Mouse (Mus musculus) forebrain, embryonic 15.5 days (tissue): ENCODE data around the gene Limk2. TPM values are rescaled to one million over a fixed set of nuclear protein-coding genes. Genes with fewer than 3 reads are reported as not detected.

ENCODE experiments used
- ATAC-seq: fragments of 200-750 bp; cut with Nextera tagmentation; replicated peaks from 2 replicates; pipeline ENCODE4 v1.8.0; 2017; ENCODE audit warnings: mild to moderate bottlenecking, moderate TSS enrichment, moderate library complexity
- H3K27ac ChIP-seq: fragments of 300-500 bp; sonication (generic); replicated peaks from 2 replicates; pipeline ENCODE4 v1.5.1; 2015; ENCODE audit warnings: mild to moderate bottlenecking, inconsistent platforms
- H3K27me3 ChIP-seq: fragments of 300-500 bp; sonication (generic); 2 replicates; pipeline ENCODE4 v1.6.1; 2015; ENCODE audit warnings: inconsistent platforms
- H3K36me3 ChIP-seq: fragments of 300-500 bp; sonication (generic); 2 replicates; pipeline ENCODE4 v1.6.1; 2015; ENCODE audit warnings: mild to moderate bottlenecking, inconsistent platforms
- H3K4me1 ChIP-seq: fragments of 300-500 bp; sonication (generic); 2 replicates; pipeline ENCODE4 v1.6.1; 2015; ENCODE audit warnings: inconsistent platforms
- H3K4me2 ChIP-seq: fragments of 300-500 bp; sonication (generic); replicated peaks from 2 replicates; pipeline ENCODE4 v1.6.1; 2015; ENCODE audit warnings: mild to moderate bottlenecking, inconsistent platforms
- H3K4me3 ChIP-seq: fragments of 300-500 bp; sonication (generic); 2 replicates; pipeline ENCODE4 v1.5.1; 2015; ENCODE audit warnings: mild to moderate bottlenecking, inconsistent platforms
- H3K9ac ChIP-seq: fragments of 300-500 bp; sonication (generic); replicated peaks from 2 replicates; pipeline ENCODE4 v1.6.1; 2015; ENCODE audit warnings: mild to moderate bottlenecking, inconsistent platforms
- H3K9me3 ChIP-seq: fragments of 300-500 bp; sonication (generic); 2 replicates; pipeline ENCODE4 v1.6.1; 2016; ENCODE audit warnings: inconsistent platforms
- WGBS: fragments of 180-500 bp; shearing (Covaris S2); methylation state at CpG from one replicate; pipeline ENCODE4 v1.1.7; 2015; ENCODE audit warnings: mixed read lengths; 5-methylcytosine and 5-hydroxymethylcytosine counted together
- polyA plus RNA-seq: library from polyadenylated mRNA; unstranded; fragments of >200 nt; fragmentation: Nextera tagmentation; extraction: Ambion mirVana; gene quantifications from 2 replicates; pipeline ENCODE4 v1.2.1, GENCODE M21; 2015

The Limk2 gene
- polyA plus RNA-seq, 1 experiment from 2014 or later, result 103 TPM

DNA sequence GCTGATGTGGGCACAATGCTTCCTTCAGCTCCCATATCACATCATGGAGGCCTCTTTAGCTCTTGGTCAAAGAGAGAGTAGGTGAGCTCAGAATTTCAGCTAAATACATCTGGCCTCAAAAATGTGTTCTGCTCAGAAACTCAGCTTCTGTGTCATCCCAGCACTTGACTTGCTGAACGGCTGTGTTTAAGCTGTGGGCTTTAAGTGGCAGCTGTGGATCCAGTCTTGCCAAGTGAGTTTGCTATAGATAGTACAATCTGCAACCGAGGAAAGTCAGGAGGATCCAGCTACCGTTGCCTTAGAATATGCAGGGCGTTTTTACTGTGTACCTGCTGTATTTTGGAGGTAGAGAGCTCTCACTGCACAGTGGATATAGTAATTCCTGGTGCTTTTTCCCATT lies 106.6 kb downstream of the Limk2 start:
- peaks cover 94% of the 10 kb centered on the region for H3K36me3 ChIP-seq
- no peaks in the 10 kb centered on the region for H3K9me3 ChIP-seq
- no peak overlapping the region for H3K9ac ChIP-seq
- no peak overlapping the region for H3K4me2 ChIP-seq
- peaks cover 7% of the 10 kb centered on the region for H3K4me1 ChIP-seq
- H3K27ac ChIP-seq, result no peak overlapping the region
- ATAC-seq, result no peak
- 77% methylated on average over 4 of the region's 4 CpGs for WGBS
- no peak overlapping the region for H3K4me3 ChIP-seq
- H3K27me3 ChIP-seq, result no peaks in the 10 kb centered on the region

DNA sequence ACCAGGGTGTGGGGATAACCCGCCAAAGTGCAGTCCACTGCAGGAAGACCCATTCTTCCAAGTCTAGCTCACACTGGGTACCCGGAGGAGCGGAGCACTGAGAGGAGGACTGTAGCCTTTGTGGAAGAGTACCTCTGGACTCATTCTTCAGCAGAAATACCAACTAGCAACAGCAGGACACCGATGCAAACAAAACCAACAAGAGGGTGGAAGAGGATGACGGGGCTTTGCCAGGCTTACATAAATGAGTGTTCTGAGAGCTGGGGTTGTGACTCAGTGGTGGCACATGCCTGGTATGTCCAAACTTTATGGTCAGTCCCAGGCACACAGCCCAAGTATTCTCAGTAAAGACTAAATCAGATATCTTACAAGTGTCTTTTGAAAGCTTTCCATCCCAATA lies 107.9 kb downstream of the Limk2 start:
- Histone ChIP-seq H3K4me2 (no peak overlapping the region), H3K36me3 (peaks cover 93% of the 10 kb centered on the region), H3K9me3 (no peaks in the 10 kb centered on the region), H3K4me1 (peaks cover 17% of the 10 kb centered on the region), H3K27me3 (no peaks in the 10 kb centered on the region), H3K9ac (no peak overlapping the region), H3K4me3 (no peak overlapping the region), H3K27ac (no peak overlapping the region)
- 93% methylated on average over 5 of the region's 5 CpGs for WGBS
- no peak for ATAC-seq

DNA sequence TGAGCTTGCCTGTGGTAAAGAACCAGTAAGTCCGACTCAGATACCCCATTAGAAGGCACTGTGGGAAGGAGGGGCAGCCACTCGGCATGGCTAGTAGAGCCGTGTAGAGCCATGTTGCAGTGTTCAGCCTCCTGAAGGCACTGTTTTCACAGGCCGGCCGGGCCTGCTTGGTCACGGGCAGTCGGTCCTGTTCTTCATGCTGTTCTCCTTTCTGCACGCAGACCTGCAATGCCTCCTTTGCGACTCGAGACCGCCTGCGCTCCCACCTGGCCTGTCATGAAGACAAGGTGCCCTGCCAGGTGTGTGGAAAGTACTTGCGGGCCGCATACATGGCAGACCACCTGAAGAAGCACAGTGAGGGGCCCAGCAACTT lies 110.2 kb downstream of the Limk2 start:
- Histone ChIP-seq H3K27me3 (no peaks in the 10 kb centered on the region), H3K27ac (no peak overlapping the region), H3K9me3 (no peaks in the 10 kb centered on the region), H3K9ac (no peak overlapping the region), H3K4me1 (peaks cover 39% of the 10 kb centered on the region), H3K4me2 (no peak overlapping the region), H3K4me3 (no peak overlapping the region), H3K36me3 (peaks cover 91% of the 10 kb centered on the region)
- 92% methylated on average over 14 of the region's 14 CpGs for WGBS
- ATAC-seq, result no peak

DNA sequence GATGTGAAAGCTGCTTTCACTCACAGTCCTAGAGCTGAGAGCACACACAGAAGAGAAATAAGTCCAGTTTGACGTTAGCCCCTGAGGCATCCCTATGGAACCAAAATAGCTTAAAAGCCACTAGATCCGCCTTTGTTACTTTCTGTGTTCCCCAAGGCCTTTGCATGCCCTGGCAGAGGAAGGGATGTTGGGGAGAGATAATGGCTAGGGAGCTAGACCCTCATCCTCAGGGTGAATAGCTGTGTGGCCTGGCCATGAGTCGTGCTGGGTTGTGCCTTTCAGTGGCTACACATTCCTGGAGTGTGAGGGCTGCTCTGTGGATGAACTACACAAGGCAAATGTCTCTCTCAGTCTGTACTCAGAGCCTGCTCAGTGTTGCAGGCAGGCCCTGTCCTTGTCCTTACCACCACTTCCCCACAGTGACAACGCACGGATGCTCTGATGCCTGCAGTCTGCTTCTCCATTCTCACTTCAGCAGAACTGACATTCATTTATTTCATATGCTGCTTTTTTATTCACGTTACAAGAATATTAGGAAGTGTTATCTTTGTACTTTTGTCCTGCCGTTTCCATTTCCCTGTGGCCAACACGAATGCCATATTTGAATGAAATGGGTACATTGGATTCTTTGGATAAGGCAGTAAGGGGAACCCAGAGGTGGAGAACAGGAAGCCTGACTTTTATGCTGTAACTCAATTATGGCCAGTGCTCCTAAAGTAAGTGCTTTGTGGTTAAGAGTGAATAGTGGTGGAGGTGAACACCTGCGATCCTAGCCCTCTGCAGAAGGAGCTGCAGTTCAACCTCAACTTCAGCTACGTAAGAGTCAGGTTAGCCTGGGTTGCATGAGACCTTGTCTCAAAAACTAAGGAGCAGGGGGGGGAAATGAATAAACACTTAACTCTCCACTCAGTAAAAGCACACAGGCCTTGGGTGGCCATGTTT lies 110.8 kb downstream of the Limk2 start:
- Histone ChIP-seq H3K4me3 (no peak overlapping the region), H3K9me3 (no peaks in the 10 kb centered on the region), H3K4me1 (peaks cover 44% of the 10 kb centered on the region), H3K9ac (no peak overlapping the region), H3K36me3 (peaks cover 85% of the 10 kb centered on the region), H3K27ac (no peak overlapping the region), H3K4me2 (no peak overlapping the region), H3K27me3 (no peaks in the 10 kb centered on the region)
- no peak for ATAC-seq
- 89% methylated on average over 10 of the region's 10 CpGs for WGBS

DNA sequence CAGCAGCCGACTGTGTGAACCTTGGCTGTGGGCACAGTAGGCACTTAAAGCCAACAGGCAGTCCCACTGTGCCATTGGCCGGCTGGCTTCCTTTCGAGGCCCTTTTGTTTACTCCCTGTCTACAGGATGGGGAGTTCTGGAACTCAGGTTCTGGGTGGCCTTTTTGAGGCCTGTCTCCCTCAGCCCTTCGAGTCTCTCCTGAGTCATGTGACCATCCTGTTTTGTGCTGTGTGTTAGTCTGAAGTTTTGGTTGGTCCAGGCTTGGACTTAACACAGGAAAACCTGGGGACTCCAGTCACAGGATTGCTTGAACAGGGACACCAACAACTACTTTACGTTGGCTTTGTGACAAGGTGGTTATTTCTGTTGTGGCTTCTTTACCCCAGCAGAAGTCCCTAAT lies 112.9 kb downstream of the Limk2 start:
- H3K4me1 ChIP-seq, result peaks cover 45% of the 10 kb centered on the region
- WGBS, result 55% methylated on average over 5 of the region's 5 CpGs
- H3K4me2 ChIP-seq, result 0 out of 2 replicates have a peak overlapping the region, but pooled peaks have one; percentile 14

DNA sequence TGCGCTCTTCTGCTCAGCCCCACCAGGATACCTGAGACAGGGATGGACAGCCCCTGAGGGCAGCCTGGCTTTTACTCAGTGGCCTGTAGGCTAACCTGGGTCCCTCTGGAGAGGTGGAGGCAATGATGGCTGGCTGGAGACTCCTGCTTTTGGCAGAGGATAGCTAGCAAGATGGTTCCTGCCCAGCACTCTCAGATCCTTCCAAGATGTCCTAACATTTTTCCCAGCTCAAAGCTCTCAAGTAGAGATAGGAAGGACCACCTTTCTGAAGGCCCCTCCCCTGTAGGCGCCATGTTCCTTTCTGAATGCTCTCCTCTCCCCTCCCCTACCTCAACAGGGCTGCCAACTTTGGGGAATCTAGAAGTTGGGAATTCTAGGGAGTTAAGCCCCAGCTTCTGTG lies 114.3 kb downstream of the Limk2 start:
- Histone ChIP-seq H3K4me1 (peaks cover 45% of the 10 kb centered on the region), H3K36me3 (peaks cover 54% of the 10 kb centered on the region), H3K4me3 (peak overlapping the region; percentile 75), H3K9ac (peak overlapping the region; percentile 99; the same call in 1 of the 2 replicates), H3K4me2 (peak overlapping the region; percentile 93), H3K9me3 (no peaks in the 10 kb centered on the region), H3K27ac (no peak overlapping the region), H3K27me3 (no peaks in the 10 kb centered on the region)
- 80% methylated on average over 2 of the region's 2 CpGs for WGBS
- no peak for ATAC-seq

More for the DNA sequence above, 112.9 kb downstream of the Limk2 start:
- H3K36me3 ChIP-seq, result peaks cover 67% of the 10 kb centered on the region
- no peaks in the 10 kb centered on the region for H3K27me3 ChIP-seq
- H3K27ac ChIP-seq, result no peak overlapping the region
- H3K4me3 ChIP-seq, result no peak overlapping the region
- no peak for ATAC-seq
- no peak overlapping the region for H3K9ac ChIP-seq
- no peaks in the 10 kb centered on the region for H3K9me3 ChIP-seq

Other genes with a start within 250 kb of the Limk2 start
- 16.2 and 16.4 TPM in 2 replicates for gene Sfi1, start 215.7 kb downstream of the Limk2 start, polyA plus RNA-seq
- 46.2 and 54.3 TPM in 2 replicates for gene Eif4enif1, start 206.8 kb downstream of the Limk2 start, polyA plus RNA-seq
- gene Drg1, start 142.8 kb downstream of the Limk2 start, polyA plus RNA-seq, result 249 and 257 TPM in 2 replicates
- gene Patz1, start 120.3 kb downstream of the Limk2 start, polyA plus RNA-seq, result 63.5 and 66.2 TPM in 2 replicates
- 34.4 and 36.6 TPM in 2 replicates for gene Pik3ip1, start 78.8 kb downstream of the Limk2 start, polyA plus RNA-seq
- 39.8 and 41.6 TPM in 2 replicates for gene Rnf185, start 43.2 kb upstream of the Limk2 start, polyA plus RNA-seq
- gene Pla2g3, start 79.1 kb upstream of the Limk2 start, polyA plus RNA-seq, result 0.39 and 0.72 TPM in 2 replicates
- 1.8 and 2.7 TPM in 2 replicates for gene Inpp5j, start 95.6 kb upstream of the Limk2 start, polyA plus RNA-seq
- 41.6 and 44.2 TPM in 2 replicates for gene Selenom, start 105.5 kb upstream of the Limk2 start, polyA plus RNA-seq
- 17.7 and 18.5 TPM in 2 replicates for gene Smtn, start 131.4 kb upstream of the Limk2 start, polyA plus RNA-seq
- gene Morc2a, start 240.0 kb upstream of the Limk2 start, polyA plus RNA-seq, result 43.4 and 44.9 TPM in 2 replicates